Mouse (Mus musculus): ENCODE measurements around the gene Padi3. TPM values are rescaled to one million over a fixed set of nuclear protein-coding genes. Genes with fewer than 3 reads are reported as not detected.

Padi3 gene
- polyA plus RNA-seq, 1 experiment from 2014 or later: 0.28 TPM

- no peak overlapping the region for H3K4me2 ChIP-seq
- no peak overlapping the region for H3K9ac ChIP-seq (replicated peaks)
- H3K9me3 ChIP-seq: no peaks in the 10 kb centered on the region
- H3K4me3 ChIP-seq (replicated peaks): no peak overlapping the region
- H3K4me1 ChIP-seq (replicated peaks): peaks cover 39% of the 10 kb centered on the region
- WGBS: 51% methylated on average over 10 of the region's 10 CpGs
- ATAC-seq (ENCODE audit: insufficient number of reproducible peaks, insufficient read depth, low FRiP score, low TSS enrichment, low read depth): no peak
- H3K27me3 ChIP-seq: no peaks in the 10 kb centered on the region
- H3K27ac ChIP-seq: no peak overlapping the region
- H3K36me3 ChIP-seq: no peaks in the 10 kb centered on the region
Observed at GRCm38 (mm10) chr4:140815996-140816917, 5.8 kb upstream of the Padi3 start.

- no peak overlapping the region for H3K4me2 ChIP-seq
- H3K27me3 ChIP-seq: no peaks in the 10 kb centered on the region
- H3K9ac ChIP-seq (replicated peaks): no peak overlapping the region
- H3K36me3 ChIP-seq: no peaks in the 10 kb centered on the region
- H3K9me3 ChIP-seq: no peaks in the 10 kb centered on the region
- H3K27ac ChIP-seq: no peak overlapping the region
- H3K4me3 ChIP-seq (replicated peaks): no peak overlapping the region
- no peak for ATAC-seq (ENCODE audit: insufficient number of reproducible peaks, insufficient read depth, low FRiP score, low TSS enrichment, low read depth)
- 69% methylated on average over 5 of the region's 5 CpGs for WGBS
- peaks cover 44% of the 10 kb centered on the region for H3K4me1 ChIP-seq (replicated peaks)
Observed at GRCm38 (mm10) chr4:140815496-140815895, 5.0 kb upstream of the Padi3 start.

- H3K27ac ChIP-seq: peak overlapping the region; percentile 88
- peak overlapping the region; percentile 47 for H3K4me3 ChIP-seq (replicated peaks)
- H3K36me3 ChIP-seq: no peaks in the 10 kb centered on the region
- ATAC-seq (ENCODE audit: insufficient number of reproducible peaks, insufficient read depth, low FRiP score, low TSS enrichment, low read depth): peak; percentile 58
- H3K9ac ChIP-seq (replicated peaks): peak overlapping the region; percentile 57
- H3K27me3 ChIP-seq: no peaks in the 10 kb centered on the region
- WGBS: 25% methylated on average over 36 of the region's 36 CpGs
- H3K9me3 ChIP-seq: no peaks in the 10 kb centered on the region
- peak overlapping the region; percentile 77 for H3K4me2 ChIP-seq
- peaks cover 46% of the 10 kb centered on the region for H3K4me1 ChIP-seq (replicated peaks)
Observed at GRCm38 (mm10) chr4:140814241-140815225, 4.1 kb upstream of the Padi3 start.

DNA sequence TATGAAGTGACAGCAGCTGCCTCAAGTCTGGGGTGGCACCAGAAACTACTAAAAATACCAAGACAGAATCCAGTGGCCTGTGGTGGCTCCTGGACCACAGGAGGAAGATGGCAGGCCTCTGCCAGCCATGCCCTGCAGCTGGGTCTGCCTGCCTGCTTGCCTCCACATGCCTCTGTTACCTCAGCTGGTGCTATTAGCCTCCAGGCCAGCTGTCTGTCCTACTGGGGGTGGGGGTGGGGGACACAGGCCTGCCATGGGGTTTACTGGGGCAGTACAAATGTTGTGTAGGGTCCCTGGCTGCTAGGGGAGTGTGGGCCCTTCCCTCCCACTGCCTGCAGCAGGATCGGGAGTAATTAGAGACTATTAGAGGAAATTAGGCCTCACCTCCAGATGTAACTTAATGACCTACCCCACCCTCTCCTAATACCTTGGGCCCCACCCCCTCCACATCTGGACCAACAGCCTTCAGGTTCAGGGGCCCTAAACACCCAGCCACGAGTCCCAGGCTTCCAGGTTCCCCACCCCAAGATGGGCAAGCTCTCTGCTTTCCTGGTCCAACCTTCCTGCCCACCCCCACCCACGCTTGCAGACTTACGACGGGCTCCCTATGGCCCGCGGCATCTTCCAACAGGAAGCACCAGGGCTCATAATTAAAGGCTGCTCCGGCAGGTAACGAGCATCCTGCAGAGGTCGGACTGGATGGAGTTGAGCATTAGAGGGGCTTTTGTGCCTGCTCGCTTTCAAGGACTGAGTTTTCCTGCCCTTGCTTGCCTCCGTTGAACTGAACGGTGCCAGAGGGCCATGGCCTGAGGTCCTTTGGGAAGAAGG is 3.1 kb upstream of the Padi3 start:
- peak overlapping the region; percentile 47 for H3K4me3 ChIP-seq (replicated peaks)
- no peaks in the 10 kb centered on the region for H3K9me3 ChIP-seq
- H3K4me1 ChIP-seq (replicated peaks): peaks cover 46% of the 10 kb centered on the region
- 1% methylated on average over 13 of the region's 13 CpGs for WGBS
- H3K27me3 ChIP-seq: no peaks in the 10 kb centered on the region; the same call in 1 of the 2 replicates
- H3K27ac ChIP-seq: peak overlapping the region; percentile 88
- H3K4me2 ChIP-seq: peak overlapping the region; percentile 77
- peak overlapping the region; percentile 57; the same call in 1 of the 2 replicates for H3K9ac ChIP-seq (replicated peaks)
- no peaks in the 10 kb centered on the region for H3K36me3 ChIP-seq
- ATAC-seq (ENCODE audit: insufficient number of reproducible peaks, insufficient read depth, low FRiP score, low TSS enrichment, low read depth): peak; percentile 32; the same call in 1 of the 2 replicates

DNA sequence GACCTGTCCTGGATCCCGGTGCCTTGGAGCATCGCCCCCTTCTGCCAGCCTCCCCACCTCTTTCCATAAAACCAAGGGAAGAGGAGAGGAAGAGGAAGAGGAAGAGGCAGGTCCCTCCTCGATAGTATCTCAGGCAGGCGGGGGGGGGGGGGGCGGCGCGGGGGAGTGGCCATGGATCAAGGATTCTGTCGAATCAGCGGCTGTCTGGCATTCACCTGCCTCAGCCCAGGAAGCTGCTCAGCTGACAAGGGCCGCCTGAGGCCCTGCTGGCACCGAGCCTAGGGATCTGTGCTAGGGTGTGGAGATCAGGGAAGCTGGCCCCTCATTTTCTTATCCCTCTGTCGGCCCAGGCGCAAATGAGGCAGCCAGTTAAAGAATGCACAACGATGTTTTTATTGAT is 2.2 kb upstream of the Padi3 start:
- peak overlapping the region; percentile 88 for H3K27ac ChIP-seq
- ATAC-seq (ENCODE audit: insufficient number of reproducible peaks, insufficient read depth, low FRiP score, low TSS enrichment, low read depth): no peak

DNA sequence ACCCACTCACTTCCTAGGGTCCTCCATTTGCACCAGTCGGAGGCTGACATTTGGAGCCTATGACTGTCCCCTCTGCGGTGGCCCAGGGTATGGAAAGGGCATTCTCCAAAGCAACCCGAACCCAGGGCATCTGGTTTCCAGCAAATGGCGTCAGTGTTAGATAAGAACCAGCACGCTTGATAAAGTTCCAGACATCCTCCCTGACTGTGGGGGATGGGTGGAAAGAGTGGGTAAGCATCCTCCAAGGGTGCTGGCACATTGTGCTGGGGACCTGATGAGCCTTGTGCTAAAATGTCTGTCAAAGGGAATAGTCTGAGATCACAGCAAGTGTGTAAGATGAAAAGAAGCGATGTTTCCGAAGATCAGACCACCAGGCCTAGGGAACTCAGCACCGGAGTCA is 1.7 kb upstream of the Padi3 start:
- Histone ChIP-seq H3K36me3 (no peaks in the 10 kb centered on the region), H3K4me1 (replicated peaks) (peaks cover 46% of the 10 kb centered on the region), H3K27me3 (no peaks in the 10 kb centered on the region; the same call in 1 of the 2 replicates), H3K9ac (replicated peaks) (no peak overlapping the region), H3K4me2 (no peak overlapping the region), H3K9me3 (no peaks in the 10 kb centered on the region), H3K27ac (no peak overlapping the region; the same call in 1 of the 2 replicates), H3K4me3 (replicated peaks) (no peak overlapping the region)
- 54% methylated on average over 8 of the region's 8 CpGs for WGBS
- no peak for ATAC-seq (ENCODE audit: insufficient number of reproducible peaks, insufficient read depth, low FRiP score, low TSS enrichment, low read depth)

More for the DNA sequence above, 2.2 kb upstream of the Padi3 start:
- Histone ChIP-seq H3K9ac (replicated peaks) (no peak overlapping the region), H3K27me3 (no peaks in the 10 kb centered on the region; the same call in 1 of the 2 replicates), H3K4me2 (0 out of 2 replicates have a peak overlapping the region, but pooled peaks have one; percentile 77), H3K4me1 (replicated peaks) (peaks cover 46% of the 10 kb centered on the region), H3K4me3 (replicated peaks) (no peak overlapping the region), H3K36me3 (no peaks in the 10 kb centered on the region), H3K9me3 (no peaks in the 10 kb centered on the region)
- 21% methylated on average over 9 of the region's 14 CpGs for WGBS

DNA sequence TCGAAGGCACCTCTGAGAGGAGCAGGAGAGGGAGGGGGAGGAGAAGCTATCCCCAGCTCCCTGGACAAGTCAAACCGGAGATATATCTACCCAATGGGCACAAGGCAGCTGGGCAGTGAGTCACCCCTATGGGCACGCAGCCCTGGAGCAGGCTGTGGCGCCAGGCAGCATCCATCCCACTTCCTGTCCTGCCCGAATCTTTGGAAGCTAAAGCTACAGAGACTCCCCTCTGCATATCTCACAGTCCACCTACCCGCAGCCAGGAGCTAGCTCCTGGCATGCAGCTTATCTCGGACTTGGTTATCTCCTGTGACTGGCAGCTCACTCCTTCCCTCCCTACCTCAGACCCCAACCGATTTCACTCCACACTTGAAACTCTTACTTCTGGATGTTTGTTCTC is 1.3 kb downstream of the Padi3 start:
- no peak for ATAC-seq (ENCODE audit: insufficient number of reproducible peaks, insufficient read depth, low FRiP score, low TSS enrichment, low read depth)
- Histone ChIP-seq H3K4me2 (no peak overlapping the region), H3K4me1 (replicated peaks) (peaks cover 32% of the 10 kb centered on the region), H3K36me3 (no peaks in the 10 kb centered on the region), H3K27ac (no peak overlapping the region), H3K4me3 (replicated peaks) (no peak overlapping the region), H3K9me3 (no peaks in the 10 kb centered on the region), H3K27me3 (no peaks in the 10 kb centered on the region; the same call in none of the 2 replicates), H3K9ac (replicated peaks) (no peak overlapping the region)
- WGBS: 83% methylated on average over 8 of the region's 8 CpGs

GRCm38 (mm10) chr4:140804601-140805000 is 5.8 kb downstream of the Padi3 start:
- Histone ChIP-seq H3K9ac (replicated peaks) (no peak overlapping the region), H3K4me3 (replicated peaks) (no peak overlapping the region), H3K27me3 (peaks cover 6% of the 10 kb centered on the region), H3K4me1 (replicated peaks) (no peaks in the 10 kb centered on the region), H3K4me2 (no peak overlapping the region), H3K9me3 (no peaks in the 10 kb centered on the region), H3K36me3 (no peaks in the 10 kb centered on the region), H3K27ac (no peak overlapping the region)
- WGBS: 70% methylated on average over 9 of the region's 9 CpGs
- no peak for ATAC-seq (ENCODE audit: insufficient number of reproducible peaks, insufficient read depth, low FRiP score, low TSS enrichment, low read depth)

DNA sequence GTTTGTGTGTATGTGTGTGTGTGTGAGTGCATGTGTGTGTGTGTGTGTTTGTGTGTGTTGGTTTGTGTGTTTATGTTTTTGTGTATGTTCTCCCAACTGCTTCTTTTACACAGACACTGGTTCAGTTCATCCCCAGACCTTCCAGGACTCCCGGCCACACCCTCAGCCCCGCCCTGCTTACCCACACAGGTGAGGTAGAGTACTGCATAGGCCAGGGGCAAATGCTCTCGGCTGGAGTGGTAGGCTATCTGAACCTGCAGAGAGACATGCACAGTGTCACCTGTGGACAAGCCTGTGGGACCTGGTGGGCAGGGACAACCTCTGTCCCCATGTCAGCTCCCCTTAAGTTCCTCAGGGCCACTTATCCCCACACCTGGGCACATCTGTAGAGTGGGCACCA is 9.1 kb downstream of the Padi3 start:
- no peak for ATAC-seq (ENCODE audit: insufficient number of reproducible peaks, insufficient read depth, low FRiP score, low TSS enrichment, low read depth)
- no peak overlapping the region for H3K27ac ChIP-seq
- peaks cover 9% of the 10 kb centered on the region for H3K27me3 ChIP-seq
- no peak overlapping the region for H3K4me3 ChIP-seq (replicated peaks)
- H3K36me3 ChIP-seq: no peaks in the 10 kb centered on the region
- H3K9me3 ChIP-seq: no peaks in the 10 kb centered on the region
- no peaks in the 10 kb centered on the region; the same call in 1 of the 2 replicates for H3K4me1 ChIP-seq (replicated peaks)
- WGBS: 74% methylated on average over 3 of the region's 3 CpGs
- H3K9ac ChIP-seq (replicated peaks): no peak overlapping the region
- no peak overlapping the region for H3K4me2 ChIP-seq

DNA sequence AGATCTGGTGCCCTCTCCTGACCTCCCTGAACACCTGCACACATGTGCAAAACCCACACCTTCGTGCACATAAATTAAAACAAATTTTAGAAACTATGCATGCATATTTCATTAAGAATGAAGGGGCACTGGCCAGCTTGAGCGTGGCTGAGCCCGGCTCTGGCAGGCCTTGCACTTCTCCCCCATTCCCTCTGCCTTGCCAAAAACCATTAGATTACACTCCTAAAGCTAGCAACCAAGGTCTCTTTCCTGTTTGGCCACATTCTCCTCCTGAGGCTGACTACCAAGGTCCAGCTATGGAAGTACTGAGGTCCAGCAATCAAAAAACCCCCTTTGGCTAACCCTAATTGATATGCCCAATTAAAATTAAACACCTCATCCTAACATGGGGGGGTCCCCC is 13.7 kb downstream of the Padi3 start:
- H3K27me3 ChIP-seq: peaks cover 3% of the 10 kb centered on the region; the same call in 1 of the 2 replicates
- no peak for ATAC-seq (ENCODE audit: insufficient number of reproducible peaks, insufficient read depth, low FRiP score, low TSS enrichment, low read depth)
- H3K4me2 ChIP-seq: no peak overlapping the region
- no peak overlapping the region for H3K27ac ChIP-seq
- no peaks in the 10 kb centered on the region for H3K9me3 ChIP-seq
- H3K9ac ChIP-seq (replicated peaks): no peak overlapping the region
- H3K4me1 ChIP-seq (replicated peaks): no peaks in the 10 kb centered on the region; the same call in 1 of the 2 replicates
- H3K4me3 ChIP-seq (replicated peaks): no peak overlapping the region
- H3K36me3 ChIP-seq: no peaks in the 10 kb centered on the region
- 81% methylated on average over 3 of the region's 3 CpGs for WGBS

Data from limb, embryonic 12.5 days (tissue).